Mouse (Mus musculus): ENCODE measurements around the gene Pnpo. TPM values are rescaled to one million over a fixed set of nuclear protein-coding genes. Genes with fewer than 3 reads are reported as not detected.

Gene Pnpo
- 42.1 and 83.7 TPM in 2 replicates for polyA plus RNA-seq (2012)

DNA sequence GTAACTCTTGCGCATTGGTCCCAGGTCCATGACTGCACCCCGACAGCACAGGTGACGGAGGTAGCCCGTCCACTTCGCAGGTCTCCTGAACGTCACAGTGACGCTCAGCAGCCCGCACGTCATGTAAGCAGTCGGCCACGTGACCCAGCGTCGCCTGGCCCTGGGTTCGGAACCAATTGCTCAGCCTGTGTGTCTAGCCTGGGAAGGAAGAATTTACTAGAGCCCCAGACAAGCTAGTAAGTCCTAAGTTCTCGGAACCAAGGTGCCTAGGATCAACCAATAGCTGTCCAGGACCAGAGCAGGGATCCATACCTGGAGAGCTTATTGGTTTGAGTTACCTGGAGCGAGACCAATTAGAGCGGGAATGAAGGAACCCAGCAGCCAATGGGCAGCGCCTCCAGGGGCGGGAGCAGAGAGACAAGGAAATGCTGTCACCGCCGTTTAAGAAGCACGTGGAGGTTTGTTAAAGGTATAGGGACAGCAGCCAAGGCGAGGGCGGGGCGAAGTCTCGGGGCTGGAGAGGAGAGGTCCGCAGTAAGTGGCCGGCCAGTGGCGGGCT lies at the start of gene Pnpo:
Gene Pnpo, minus strand, starts transcription at position 241 of the 559 bp plus-strand sequence.
- Histone ChIP-seq H3K27me3 (ENCODE audit: control insufficient read depth) (no peaks in the 10 kb centered on the region), H3K9me3 (ENCODE audit: control insufficient read depth, low read length) (peaks cover 1% of the 10 kb centered on the region), H3K36me3 (ENCODE audit: control insufficient read depth) (peaks cover 83% of the 10 kb centered on the region), H3K4me3 (replicated peaks) (peak within 1 kb of the TSS; percentile 78), H3K4me1 (ENCODE audit: control insufficient read depth) (peaks cover 95% of the 10 kb centered on the region)
- TF ChIP-seq TAL1 (IDR thresholded peaks at IDR 0.05; ENCODE audit: low read length) = no peak
- TF ChIP-seq GATA1 (IDR thresholded peaks at IDR 0.05; ENCODE audit: low read length) = no peak

DNA sequence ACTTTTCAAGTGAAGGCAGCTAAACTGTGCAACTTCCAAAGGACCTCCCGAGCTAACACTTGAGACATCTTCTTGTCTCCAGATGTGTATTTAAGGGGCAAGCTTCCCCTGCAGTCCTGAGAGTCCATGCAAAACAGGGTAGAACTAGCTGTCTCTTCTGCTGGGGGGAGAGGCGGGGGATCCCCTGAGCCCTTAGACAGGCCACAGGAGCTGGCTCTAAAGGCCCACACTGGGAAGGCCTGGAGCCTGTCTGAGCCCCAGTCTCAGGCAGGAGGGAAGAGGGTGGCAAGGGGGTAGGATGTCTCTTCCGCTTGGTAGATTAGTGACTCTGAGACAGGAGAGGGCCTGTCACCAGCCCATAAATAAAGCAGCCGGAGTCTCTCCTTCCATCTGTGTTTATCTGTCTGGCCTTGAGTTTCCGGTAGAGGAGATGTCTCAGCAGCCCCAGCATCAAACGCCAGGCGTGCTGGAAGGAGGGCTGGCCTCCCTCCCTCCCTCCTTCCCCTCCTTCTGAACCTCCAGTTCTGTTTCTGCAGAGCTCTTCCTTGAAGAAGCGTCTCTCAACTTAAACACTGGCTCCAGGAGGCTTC lies 49.0 kb upstream of the Pnpo start:
- peaks cover 7% of the 10 kb centered on the region for H3K4me1 ChIP-seq (ENCODE audit: control insufficient read depth)
- H3K4me3 ChIP-seq (replicated peaks) = no peak overlapping the region
- H3K9me3 ChIP-seq (ENCODE audit: control insufficient read depth, low read length) = no peaks in the 10 kb centered on the region; the same call in 1 of the 2 replicates
- no peaks in the 10 kb centered on the region for H3K36me3 ChIP-seq (ENCODE audit: control insufficient read depth)
- TF ChIP-seq TAL1 (IDR thresholded peaks at IDR 0.05; ENCODE audit: low read length) (no peak), GATA1 (IDR thresholded peaks at IDR 0.05; ENCODE audit: low read length) (no peak)
- peaks cover 79% of the 10 kb centered on the region for H3K27me3 ChIP-seq (ENCODE audit: control insufficient read depth)

DNA sequence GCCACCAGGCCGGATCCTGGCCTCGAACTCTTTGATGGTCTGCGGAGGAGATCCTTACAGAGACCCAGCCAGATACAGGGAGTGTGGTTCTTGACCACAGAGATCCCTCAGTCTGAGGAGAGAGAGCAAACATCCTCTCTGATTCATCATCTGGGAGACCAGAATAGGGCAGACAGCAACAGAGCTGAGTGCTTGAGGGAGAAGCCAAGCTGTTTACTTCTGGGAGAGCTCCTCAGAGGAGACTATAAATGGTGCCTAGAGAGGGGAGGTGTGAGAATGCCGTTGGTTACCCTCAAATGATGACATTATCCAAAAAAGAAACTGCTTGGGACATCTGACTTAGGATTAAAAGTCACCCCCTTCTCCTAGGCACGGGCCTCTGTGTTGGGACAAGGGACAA lies 47.7 kb upstream of the Pnpo start:
- Histone ChIP-seq H3K27me3 (ENCODE audit: control insufficient read depth) (peaks cover 79% of the 10 kb centered on the region), H3K4me3 (replicated peaks) (no peak overlapping the region), H3K4me1 (ENCODE audit: control insufficient read depth) (peaks cover 10% of the 10 kb centered on the region), H3K36me3 (ENCODE audit: control insufficient read depth) (no peaks in the 10 kb centered on the region), H3K9me3 (ENCODE audit: control insufficient read depth, low read length) (no peaks in the 10 kb centered on the region; the same call in 1 of the 2 replicates)
- TF ChIP-seq TAL1 (IDR thresholded peaks at IDR 0.05; ENCODE audit: low read length) (no peak), GATA1 (IDR thresholded peaks at IDR 0.05; ENCODE audit: low read length) (no peak)

DNA sequence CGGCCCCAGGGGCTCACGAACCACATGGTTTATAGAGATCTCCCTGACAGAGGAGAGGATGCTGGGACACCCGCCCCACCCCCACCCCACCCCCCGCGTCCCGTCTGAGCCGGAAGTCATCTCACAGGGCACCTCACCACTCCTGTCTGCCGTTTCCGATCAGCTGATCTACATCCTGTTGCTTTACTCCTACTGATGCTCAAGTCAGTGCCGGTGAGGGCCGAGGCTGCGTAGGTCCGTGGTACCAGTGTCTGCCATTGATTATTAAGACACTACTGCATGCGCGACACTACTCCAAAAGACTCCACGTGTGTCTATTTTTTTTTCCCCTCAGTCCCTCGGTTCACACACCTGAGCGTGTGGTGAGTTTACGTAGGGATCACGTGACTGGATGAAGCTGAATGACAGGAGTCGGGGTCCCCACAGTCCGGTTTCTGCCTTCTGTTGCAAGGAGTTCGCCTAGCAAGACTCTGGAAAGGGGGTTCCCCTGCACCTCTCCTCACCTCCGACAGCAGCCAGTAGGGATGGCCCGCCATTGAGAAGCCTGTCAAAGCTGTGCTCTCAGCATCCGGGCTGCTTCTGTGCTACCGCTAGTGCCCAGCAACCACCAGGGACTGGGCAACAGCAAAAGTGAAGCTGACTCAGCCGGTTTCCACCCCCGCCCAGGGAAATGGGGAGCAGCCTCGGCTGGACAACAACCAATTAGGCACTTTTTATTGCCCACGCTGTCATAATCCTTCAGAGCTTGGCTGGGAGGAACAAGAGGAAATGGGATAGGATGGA lies 44.3 kb upstream of the Pnpo start:
- Histone ChIP-seq H3K4me3 (replicated peaks) (no peak overlapping the region), H3K9me3 (ENCODE audit: control insufficient read depth, low read length) (no peaks in the 10 kb centered on the region; the same call in 1 of the 2 replicates)

DNA sequence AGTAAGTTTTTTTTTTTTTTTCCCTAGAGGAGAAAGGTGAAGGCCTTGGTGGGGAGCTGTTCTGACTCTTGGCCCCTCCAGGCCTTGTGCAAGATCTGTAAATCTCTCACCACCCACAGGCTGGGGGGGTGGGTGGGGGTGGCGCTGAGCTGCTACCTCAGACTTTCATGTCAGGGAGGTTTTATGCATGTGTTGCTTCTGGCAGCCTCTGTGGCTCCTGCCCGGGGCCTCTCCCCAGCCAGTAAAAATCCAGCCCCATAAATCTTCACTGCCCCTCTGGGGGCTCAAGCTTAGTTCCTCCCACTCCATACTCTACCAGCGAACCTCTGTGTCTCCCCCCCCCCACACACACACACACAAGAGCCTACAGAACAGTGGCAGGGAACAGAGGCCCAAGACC lies 42.7 kb upstream of the Pnpo start:
- peaks cover 65% of the 10 kb centered on the region for H3K27me3 ChIP-seq (ENCODE audit: control insufficient read depth)
- H3K4me3 ChIP-seq (replicated peaks) = no peak overlapping the region
- TF ChIP-seq TAL1 (IDR thresholded peaks at IDR 0.05; ENCODE audit: low read length) = no peak
- TF ChIP-seq GATA1 (IDR thresholded peaks at IDR 0.05; ENCODE audit: low read length) = no peak
- H3K36me3 ChIP-seq (ENCODE audit: control insufficient read depth) = no peaks in the 10 kb centered on the region
- no peaks in the 10 kb centered on the region; the same call in 1 of the 2 replicates for H3K9me3 ChIP-seq (ENCODE audit: control insufficient read depth, low read length)
- H3K4me1 ChIP-seq (ENCODE audit: control insufficient read depth) = peaks cover 17% of the 10 kb centered on the region

More for the DNA sequence above, 44.3 kb upstream of the Pnpo start:
- TF ChIP-seq TAL1 (IDR thresholded peaks at IDR 0.05; ENCODE audit: low read length) (no peak), GATA1 (IDR thresholded peaks at IDR 0.05; ENCODE audit: low read length) (no peak)
- peaks cover 79% of the 10 kb centered on the region for H3K27me3 ChIP-seq (ENCODE audit: control insufficient read depth)
- peaks cover 10% of the 10 kb centered on the region for H3K4me1 ChIP-seq (ENCODE audit: control insufficient read depth)
- H3K36me3 ChIP-seq (ENCODE audit: control insufficient read depth) = no peaks in the 10 kb centered on the region

DNA sequence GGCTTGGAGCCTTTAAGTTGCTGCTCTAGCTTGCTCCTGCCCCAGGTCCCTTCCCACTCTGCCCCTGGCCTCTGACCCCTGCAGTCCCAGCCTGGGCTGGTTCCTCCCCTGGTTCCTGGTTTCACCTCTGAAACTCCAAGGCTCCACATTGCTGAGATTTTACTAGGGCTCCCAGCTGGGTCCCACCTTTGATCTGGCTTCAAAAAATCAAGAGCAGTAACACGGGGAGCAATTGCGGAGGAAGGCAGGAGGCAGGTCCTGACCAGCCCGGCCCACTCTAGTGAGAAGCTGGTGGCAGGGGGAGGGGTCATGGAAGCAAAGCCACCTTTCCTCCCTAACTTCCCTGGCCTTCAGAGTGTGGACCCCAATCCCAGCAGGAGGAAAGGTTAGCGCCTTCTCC lies 41.1 kb upstream of the Pnpo start:
- no peaks in the 10 kb centered on the region for H3K36me3 ChIP-seq (ENCODE audit: control insufficient read depth)
- peaks cover 62% of the 10 kb centered on the region for H3K27me3 ChIP-seq (ENCODE audit: control insufficient read depth)
- peaks cover 25% of the 10 kb centered on the region for H3K4me1 ChIP-seq (ENCODE audit: control insufficient read depth)
- no peak overlapping the region for H3K4me3 ChIP-seq (replicated peaks)
- H3K9me3 ChIP-seq (ENCODE audit: control insufficient read depth, low read length) = no peaks in the 10 kb centered on the region; the same call in 1 of the 2 replicates
- TF ChIP-seq TAL1 (IDR thresholded peaks at IDR 0.05; ENCODE audit: low read length) (no peak), GATA1 (IDR thresholded peaks at IDR 0.05; ENCODE audit: low read length) (no peak)

DNA sequence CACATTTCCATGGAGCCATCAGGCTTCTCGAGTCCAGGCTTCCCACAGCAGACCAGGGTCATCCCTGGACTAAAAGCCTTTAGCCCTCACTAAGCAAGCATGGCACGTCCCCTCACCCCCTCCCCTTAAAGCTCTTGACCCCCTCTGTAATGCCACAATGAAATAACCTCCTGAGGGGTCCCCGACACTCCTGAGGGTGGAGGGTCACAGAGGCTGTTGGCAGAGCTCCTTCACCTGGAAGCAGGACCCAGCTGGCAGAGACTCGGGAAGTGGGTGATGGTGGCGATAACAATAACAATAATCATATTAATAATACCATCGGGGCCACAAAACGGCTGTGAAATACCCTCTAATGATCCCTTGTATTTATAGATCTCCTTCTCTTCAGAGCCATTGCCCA lies 39.1 kb upstream of the Pnpo start, which contains the start of gene Sp2:
Gene Sp2, minus strand, starts transcription at position 101 of the 400 bp plus-strand sequence.
- H3K4me3 ChIP-seq (replicated peaks) = no peak within 1 kb of the TSS

DNA sequence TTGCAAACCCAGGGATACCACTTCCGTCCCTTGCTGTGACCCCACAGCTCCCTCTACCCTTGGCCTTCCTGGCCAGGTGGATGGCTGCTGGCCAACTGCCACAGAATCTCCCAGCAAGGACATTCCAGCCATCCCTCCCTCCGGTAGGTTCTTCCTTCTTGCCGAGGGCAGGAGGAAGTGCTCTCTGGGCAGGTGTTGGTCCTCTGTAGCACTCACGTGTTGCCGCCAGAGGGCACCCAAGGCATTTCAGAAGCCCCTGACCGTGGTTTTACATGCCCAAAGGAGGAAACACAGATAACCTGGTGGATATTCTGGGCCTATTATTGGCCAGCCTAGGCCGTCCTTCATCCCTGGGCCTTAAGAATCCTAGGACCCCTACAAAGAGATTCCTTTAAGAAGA lies 38.6 kb upstream of the Pnpo start:
- H3K9me3 ChIP-seq (ENCODE audit: control insufficient read depth, low read length) = no peaks in the 10 kb centered on the region
- H3K27me3 ChIP-seq (ENCODE audit: control insufficient read depth) = peaks cover 39% of the 10 kb centered on the region
- H3K36me3 ChIP-seq (ENCODE audit: control insufficient read depth) = no peaks in the 10 kb centered on the region
- no peak overlapping the region for H3K4me3 ChIP-seq (replicated peaks)
- H3K4me1 ChIP-seq (ENCODE audit: control insufficient read depth) = peaks cover 35% of the 10 kb centered on the region
- TF ChIP-seq GATA1 (IDR thresholded peaks at IDR 0.05; ENCODE audit: low read length) (no peak), TAL1 (IDR thresholded peaks at IDR 0.05; ENCODE audit: low read length) (no peak)

More for the DNA sequence above, 39.1 kb upstream of the Pnpo start, which contains the start of gene Sp2:
- Histone ChIP-seq H3K36me3 (ENCODE audit: control insufficient read depth) (no peaks in the 10 kb centered on the region), H3K27me3 (ENCODE audit: control insufficient read depth) (peaks cover 44% of the 10 kb centered on the region), H3K4me1 (ENCODE audit: control insufficient read depth) (peaks cover 39% of the 10 kb centered on the region), H3K9me3 (ENCODE audit: control insufficient read depth, low read length) (no peaks in the 10 kb centered on the region)
- TF ChIP-seq GATA1 (IDR thresholded peaks at IDR 0.05; ENCODE audit: low read length) (no peak), TAL1 (IDR thresholded peaks at IDR 0.05; ENCODE audit: low read length) (no peak)

DNA sequence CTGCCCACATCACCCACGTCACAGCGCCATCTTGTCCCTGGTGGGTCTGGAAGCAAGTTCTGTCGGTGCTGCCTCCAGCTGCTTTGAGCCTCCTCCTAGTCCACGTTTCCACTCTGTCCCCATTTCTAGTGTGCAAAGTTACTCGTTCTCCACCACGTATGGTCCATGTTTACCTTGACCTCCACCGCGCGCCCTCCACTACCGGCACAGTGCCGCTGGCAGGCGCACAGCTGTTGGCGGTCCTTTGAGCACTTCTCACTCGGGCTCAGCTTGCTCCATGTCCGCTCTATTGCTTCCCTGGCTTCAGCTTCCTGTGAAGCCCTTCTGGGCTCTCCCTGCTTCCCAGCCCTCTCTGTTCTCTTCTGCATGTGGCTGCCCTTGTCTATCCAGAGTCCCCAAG lies 37.7 kb upstream of the Pnpo start:
- Histone ChIP-seq H3K4me1 (ENCODE audit: control insufficient read depth) (peaks cover 37% of the 10 kb centered on the region), H3K4me3 (replicated peaks) (no peak overlapping the region), H3K36me3 (ENCODE audit: control insufficient read depth) (no peaks in the 10 kb centered on the region), H3K27me3 (ENCODE audit: control insufficient read depth) (peaks cover 31% of the 10 kb centered on the region), H3K9me3 (ENCODE audit: control insufficient read depth, low read length) (no peaks in the 10 kb centered on the region)
- TF ChIP-seq TAL1 (IDR thresholded peaks at IDR 0.05; ENCODE audit: low read length) (no peak), GATA1 (IDR thresholded peaks at IDR 0.05; ENCODE audit: low read length) (no peak)
